Mouse (Mus musculus) small intestine, adult 2 months (tissue): ENCODE measurements at regions not wholly inside any gene's neighbourhood (a gene's known extent, or its start where the extent isn't known, plus 50 kb on each side); places are given as distances from the start of the nearest gene placed in this dataset.

Experiments used
- H3K27ac ChIP-seq: fragments of 200-500 bp; 2 replicates; pipeline ENCODE4 v1.5.1; 2012; ENCODE audit warnings: low read depth, low read length, control low read depth, inconsistent platforms; ENCODE audit not compliant: insufficient read depth
- H3K27me3 ChIP-seq: fragments of 200-500 bp; 2 replicates; pipeline ENCODE4 v1.6.1; 2012; ENCODE audit warnings: mild to moderate bottlenecking, moderate library complexity, low read length, inconsistent platforms; ENCODE audit not compliant: control insufficient read depth, insufficient read depth
- H3K36me3 ChIP-seq: fragments of 200-500 bp; 2 replicates; pipeline ENCODE4 v1.6.1; 2012; ENCODE audit warnings: mild to moderate bottlenecking, low read length, control low read depth, inconsistent platforms; ENCODE audit not compliant: control insufficient read depth, insufficient read depth
- H3K4me1 ChIP-seq: fragments of 200-500 bp; 2 replicates; pipeline ENCODE4 v1.6.1; 2012; ENCODE audit warnings: low read length, inconsistent platforms, mixed read lengths; ENCODE audit not compliant: control insufficient read depth, insufficient read depth, insufficient read length
- H3K4me3 ChIP-seq: fragments of 200-500 bp; 2 replicates; pipeline ENCODE4 v1.5.1; 2012; ENCODE audit warnings: low read depth, mild to moderate bottlenecking, control low read depth, inconsistent platforms, low read length, moderate library complexity
- CTCF ChIP-seq: fragments of 200-500 bp; IDR thresholded peaks from 2 replicates; pipeline ENCODE4 v1.5.1; 2012; ENCODE audit warnings: low read depth, mild to moderate bottlenecking, control low read depth, inconsistent platforms, low read length, moderate library complexity, mixed read lengths; ENCODE audit not compliant: insufficient replicate concordance, insufficient read length; ENCODE audit errors: extremely low read depth
- POLR2A ChIP-seq: fragments of 200-500 bp; IDR thresholded peaks from 2 replicates; pipeline ENCODE4 v1.6.1; 2012; ENCODE audit warnings: low read depth, mild to moderate bottlenecking, control low read depth, inconsistent platforms, low read length, moderate library complexity
- WGBS: fragments of 180-500 bp; shearing (Covaris S2); methylation state at CpG from one replicate; pipeline ENCODE4 v1.1.7; 2018; 5-methylcytosine and 5-hydroxymethylcytosine counted together

DNA sequence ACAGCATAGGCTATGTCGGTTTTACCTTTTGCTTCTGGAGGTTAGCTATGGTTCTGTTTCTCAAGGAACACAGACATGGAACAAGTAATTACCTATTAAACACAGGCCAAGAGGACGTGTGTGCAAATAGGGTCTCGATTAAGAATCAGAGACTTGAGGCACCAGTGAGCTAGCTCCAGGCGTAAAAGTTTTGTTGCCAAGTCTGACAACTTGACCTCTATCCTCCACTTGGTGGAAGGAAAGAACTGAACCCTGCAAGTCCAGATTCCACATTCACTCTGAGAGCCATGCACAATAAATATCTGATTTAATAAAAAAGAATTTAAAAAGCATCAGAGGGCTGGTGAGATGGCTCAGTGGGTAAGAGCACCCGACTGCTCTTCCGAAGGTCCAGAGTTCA, 63.7 kb upstream of the Mpdz start:
- no peak overlapping the region for H3K27ac ChIP-seq
- H3K4me3 ChIP-seq: no peak overlapping the region
- H3K4me1 ChIP-seq: no peaks in the 10 kb centered on the region
- H3K27me3 ChIP-seq: no peaks in the 10 kb centered on the region
- 94% methylated on average over 6 of the region's 6 CpGs for WGBS
- no peaks in the 10 kb centered on the region for H3K36me3 ChIP-seq
- TF ChIP-seq CTCF (no peak), POLR2A (no peak)

GRCm38 (mm10) chr4:81505096-81505495, 62.5 kb upstream of the Mpdz start:
- TF ChIP-seq POLR2A: no peak
- TF ChIP-seq CTCF: no peak
- Histone ChIP-seq H3K27me3 (no peaks in the 10 kb centered on the region), H3K4me3 (no peak overlapping the region), H3K4me1 (no peaks in the 10 kb centered on the region), H3K27ac (no peak overlapping the region), H3K36me3 (no peaks in the 10 kb centered on the region)
- 26% methylated on average over 3 of the region's 3 CpGs for WGBS

DNA sequence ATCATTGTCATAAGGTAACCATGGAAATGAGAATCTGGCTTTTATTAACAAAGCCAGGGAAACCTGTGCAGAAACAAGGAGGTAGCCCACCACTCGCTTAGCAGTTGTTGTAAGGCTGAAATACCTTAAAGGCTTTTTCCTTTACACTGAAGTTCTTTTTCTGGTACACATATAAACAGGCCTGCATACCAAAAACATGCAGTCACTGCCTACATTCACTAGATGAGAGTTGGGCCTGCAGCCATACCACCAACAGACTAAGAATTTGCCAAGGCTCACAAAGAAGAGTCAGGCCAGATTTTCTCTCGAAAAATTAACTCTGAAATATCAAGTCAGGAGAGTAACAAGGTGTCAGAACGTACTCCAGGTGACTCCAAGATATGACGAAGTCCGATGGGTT, 61.3 kb upstream of the Mpdz start:
- 77% methylated on average over 5 of the region's 5 CpGs for WGBS
- H3K27ac ChIP-seq: no peak overlapping the region
- H3K4me3 ChIP-seq: no peak overlapping the region
- TF ChIP-seq POLR2A (no peak), CTCF (no peak)
- no peaks in the 10 kb centered on the region for H3K4me1 ChIP-seq
- no peaks in the 10 kb centered on the region for H3K27me3 ChIP-seq
- H3K36me3 ChIP-seq: no peaks in the 10 kb centered on the region

DNA sequence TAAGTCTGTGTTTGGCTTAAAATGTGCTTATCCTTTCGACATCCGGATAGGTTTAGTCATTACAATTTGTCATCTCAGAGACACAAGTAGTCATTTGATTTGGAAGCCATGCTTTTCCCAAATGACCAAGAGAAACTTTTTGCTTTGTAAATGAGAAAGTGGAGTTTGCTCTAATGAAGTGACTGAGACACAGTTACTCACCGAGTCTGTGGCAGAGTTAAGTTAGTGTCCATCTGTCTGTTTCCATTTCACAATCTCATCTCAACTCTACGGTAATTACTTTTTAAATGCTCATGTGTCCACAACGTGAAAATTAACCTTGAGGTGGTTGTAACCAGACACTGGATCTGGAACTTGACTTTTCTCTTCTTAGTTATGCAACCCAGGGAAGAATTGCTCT, 59.2 kb upstream of the Mpdz start:
- WGBS: 73% methylated on average over 5 of the region's 5 CpGs
- no peaks in the 10 kb centered on the region for H3K4me1 ChIP-seq
- H3K36me3 ChIP-seq: no peaks in the 10 kb centered on the region
- H3K27me3 ChIP-seq: no peaks in the 10 kb centered on the region
- H3K4me3 ChIP-seq: no peak overlapping the region
- no peak overlapping the region for H3K27ac ChIP-seq
- TF ChIP-seq CTCF: no peak

DNA sequence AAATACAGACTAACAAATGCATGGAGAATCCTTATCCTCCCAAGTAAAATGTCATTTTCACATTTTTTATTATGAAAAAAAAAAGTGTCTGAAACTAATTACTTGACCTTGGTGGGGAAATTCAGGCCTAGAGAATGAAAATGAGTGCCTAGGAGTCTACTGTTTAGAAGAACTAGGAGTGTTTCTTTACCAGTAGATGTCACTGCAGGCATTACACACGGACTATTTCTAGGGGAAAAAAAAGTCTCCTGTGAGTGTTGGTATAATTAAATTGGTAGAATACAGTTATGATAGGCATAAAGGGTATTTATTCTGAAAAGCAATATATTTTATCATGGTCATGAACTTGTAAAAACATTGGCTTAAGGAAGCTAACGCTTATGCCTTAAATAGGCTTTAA, 55.5 kb upstream of the Mpdz start:
- 41% methylated on average over 2 of the region's 2 CpGs for WGBS
- H3K27ac ChIP-seq: no peak overlapping the region
- no peaks in the 10 kb centered on the region for H3K27me3 ChIP-seq
- H3K4me3 ChIP-seq: no peak overlapping the region
- no peaks in the 10 kb centered on the region for H3K4me1 ChIP-seq
- TF ChIP-seq POLR2A (no peak), CTCF (no peak)
- no peaks in the 10 kb centered on the region for H3K36me3 ChIP-seq

GRCm38 (mm10) chr4:81492811-81493210, 50.2 kb upstream of the Mpdz start:
- no peaks in the 10 kb centered on the region for H3K4me1 ChIP-seq
- no peak overlapping the region for H3K4me3 ChIP-seq
- no peak for TF ChIP-seq POLR2A
- TF ChIP-seq CTCF: no peak
- H3K27ac ChIP-seq: no peak overlapping the region
- 63% methylated on average over 3 of the region's 3 CpGs for WGBS
- H3K36me3 ChIP-seq: no peaks in the 10 kb centered on the region
- no peaks in the 10 kb centered on the region for H3K27me3 ChIP-seq
